Comparison of ENCODE assay signal across 20 mouse cellular contexts in genomic region chr10:75417363-75418042, GRCm38 (mm10). TPM values are rescaled to one million over a fixed set of nuclear protein-coding genes. Genes with fewer than 3 reads are reported as not detected.
DNase-seq lines count a peak whose midpoint lies in the region; ATAC-seq and TF ChIP-seq lines count a peak whose summit lies in the region.
"Had no signal": no experiment of that assay in that cellular context is flagged by ENCODE, and none has a peak within 500 bp of the region (broad histone marks: within the 10 kb centered on the region; RNA-seq: fewer than 3 reads in every experiment).

No protein-coding gene starts in this region.

- H3K27me3 ChIP-seq in kidney, postnatal 0 days (ENCODE audit: insufficient read depth, low read length): no peaks in the 10 kb centered on the region
- no peaks in the 10 kb centered on the region for H3K27me3 ChIP-seq in kidney, embryonic 16.5 days (ENCODE audit: insufficient read depth, low read length)
- H3K27me3 ChIP-seq in CH12.LX (replicated peaks): no peaks in the 10 kb centered on the region
- H3K27me3 ChIP-seq: embryonic facial prominence, embryonic 12.5 days; limb, embryonic 12.5 days; lung, embryonic 15.5 days; neural tube, embryonic 13.5 days had no signal

- H3K27ac ChIP-seq in kidney, postnatal 0 days: no peak overlapping the region
- no peak overlapping the region for H3K27ac ChIP-seq in kidney, embryonic 16.5 days (ENCODE audit: low read length)
- H3K27ac ChIP-seq in CH12.LX (ENCODE audit: insufficient read depth, low read depth): no peak overlapping the region
- H3K27ac ChIP-seq: embryonic facial prominence, embryonic 12.5 days; hindbrain, embryonic 10.5 days; limb, embryonic 12.5 days; lung, embryonic 15.5 days; neural tube, embryonic 13.5 days had no signal

- no peak for TF ChIP-seq EP300 in CH12.LX (IDR thresholded peaks at IDR 0.05; ENCODE audit: low read length)

- TF ChIP-seq RAD21 in CH12.LX (IDR thresholded peaks at IDR 0.05; ENCODE audit: low read depth, low read length): peak; percentile 35

- H3K4me3 ChIP-seq in kidney, postnatal 0 days (replicated peaks; ENCODE audit: low read depth, low read length): no peak overlapping the region
- no peak overlapping the region for H3K4me3 ChIP-seq in kidney, embryonic 16.5 days (ENCODE audit: low read length)
- no peak overlapping the region for H3K4me3 ChIP-seq in CH12.LX (replicated peaks in 1 of 3; ENCODE audit: low read depth in 2 of 3, low read length in 2 of 3, poor library complexity in 1 of 3)
- H3K4me3 ChIP-seq: embryonic facial prominence, embryonic 12.5 days; hindbrain, embryonic 10.5 days; limb, embryonic 12.5 days; lung, embryonic 15.5 days; megakaryocyte, embryonic 14.5 days; neural tube, embryonic 13.5 days had no signal

- no peak overlapping the region for H3K4me2 ChIP-seq in kidney, postnatal 0 days (ENCODE audit: low read length)
- no peak overlapping the region for H3K4me2 ChIP-seq in kidney, embryonic 16.5 days (replicated peaks; ENCODE audit: low read depth, low read length)
- no peak overlapping the region for H3K4me2 ChIP-seq in CH12.LX (ENCODE audit: insufficient read depth, low read depth, poor library complexity, severe bottlenecking)
- H3K4me2 ChIP-seq: embryonic facial prominence, embryonic 12.5 days; limb, embryonic 12.5 days; lung, embryonic 15.5 days; neural tube, embryonic 13.5 days had no signal

- no peaks in the 10 kb centered on the region for H3K9me3 ChIP-seq in kidney, postnatal 0 days (replicated peaks; ENCODE audit: low read length)
- H3K9me3 ChIP-seq in kidney, embryonic 16.5 days (ENCODE audit: low read length): no peaks in the 10 kb centered on the region
- H3K9me3 ChIP-seq in CH12.LX (replicated peaks; ENCODE audit: low read length): no peaks in the 10 kb centered on the region
- H3K9me3 ChIP-seq: embryonic facial prominence, embryonic 12.5 days; hindbrain, embryonic 10.5 days; limb, embryonic 12.5 days; lung, embryonic 15.5 days; neural tube, embryonic 13.5 days had no signal

- H3K36me3 ChIP-seq in kidney, postnatal 0 days (ENCODE audit: insufficient read depth, low read length): no peaks in the 10 kb centered on the region
- no peaks in the 10 kb centered on the region for H3K36me3 ChIP-seq in kidney, embryonic 16.5 days (ENCODE audit: insufficient read depth, low read length)
- no peaks in the 10 kb centered on the region for H3K36me3 ChIP-seq in CH12.LX (replicated peaks in 1 of 2; ENCODE audit: control insufficient read depth in 1 of 2, insufficient read depth in 1 of 2, low read length in 1 of 2)
- H3K36me3 ChIP-seq: embryonic facial prominence, embryonic 12.5 days; hindbrain, embryonic 10.5 days; limb, embryonic 12.5 days; lung, embryonic 15.5 days; neural tube, embryonic 13.5 days had no signal

- TF ChIP-seq POLR2A in CH12.LX (IDR thresholded peaks at IDR 0.05; ENCODE audit: low read depth, low read length): no peak

- DNase-seq in kidney, postnatal 0 days (ENCODE audit: low spot score): no peak
- DNase-seq in 416B (ENCODE audit: low read depth) (peak; percentile 65), CH12.LX (ENCODE audit: extremely low read depth) (peak; percentile 39)
- no peak for DNase-seq in cerebellum, postnatal 4 days (ENCODE audit: low spot score in 2 of 2)
- DNase-seq in layer of hippocampus, adult 11-12 months (ENCODE audit: low spot score): no peak
- DNase-seq: adrenal gland, postnatal 36 days; cerebellum, postnatal 10 days; kidney, adult 11 months; kidney, postnatal 36 days; right cerebral cortex, postnatal 4 days; thymus, postnatal 14 days had no signal

- no peaks in the 10 kb centered on the region for H3K79me2 ChIP-seq in CH12.LX (replicated peaks; ENCODE audit: control insufficient read depth, extremely low read depth, insufficient read depth, poor library complexity, severe bottlenecking)

- no peak overlapping the region for H3K9ac ChIP-seq in kidney, postnatal 0 days (ENCODE audit: low read depth, low read length)
- no peak overlapping the region for H3K9ac ChIP-seq in kidney, embryonic 16.5 days (replicated peaks; ENCODE audit: low read length)
- no peak overlapping the region for H3K9ac ChIP-seq in CH12.LX (ENCODE audit: insufficient read depth, low read depth)
- H3K9ac ChIP-seq: embryonic facial prominence, embryonic 12.5 days; limb, embryonic 12.5 days; lung, embryonic 15.5 days; neural tube, embryonic 13.5 days had no signal

- H3K4me1 ChIP-seq in kidney, postnatal 0 days (replicated peaks; ENCODE audit: insufficient read depth, low read length): no peaks in the 10 kb centered on the region; the same call in 1 of the 2 replicates
- peaks cover 4% of the 10 kb centered on the region; the same call in 1 of the 2 replicates for H3K4me1 ChIP-seq in kidney, embryonic 16.5 days (ENCODE audit: insufficient read depth, low read length)
- H3K4me1 ChIP-seq in CH12.LX (ENCODE audit: control insufficient read depth in 1 of 2, insufficient read depth in 2 of 2): peaks cover 4 to 9% of the 10 kb centered on the region in 2 experiments
- H3K4me1 ChIP-seq: limb, embryonic 12.5 days; lung, embryonic 15.5 days had no signal

- 0 out of 2 replicates have a peak, but pooled peaks have one; percentile 31 for TF ChIP-seq CTCF in kidney, postnatal 0 days (IDR thresholded peaks at IDR 0.05; ENCODE audit: low read depth)
- peak in 1 of 2 experiments; percentile 54; a peak in 2 of 4 replicates for TF ChIP-seq CTCF in CH12.LX (conservative IDR thresholded peaks at IDR 0.05 in 1 of 2, IDR thresholded peaks at IDR 0.05 in 1 of 2; ENCODE audit: low read depth in 2 of 2, low read length in 2 of 2)

- ATAC-seq in kidney, postnatal 0 days (replicated peaks; ENCODE audit: low FRiP score, low read depth): no peak
- no peak for ATAC-seq in kidney, embryonic 16.5 days (ENCODE audit: low FRiP score, low TSS enrichment)
- 0 out of 2 replicates have a peak, but pooled peaks have one; percentile 42 for ATAC-seq in common myeloid progenitor, adult 5-6 weeks (replicated peaks; ENCODE audit: low read depth, poor library complexity, severe bottlenecking)
- ATAC-seq in megakaryocyte, adult 5-6 weeks (ENCODE audit: poor library complexity, severe bottlenecking): no peak

- 86% methylated on average over 8 of the region's 8 CpGs for WGBS in kidney, postnatal 0 days
- 91% methylated on average over 8 of the region's 8 CpGs for WGBS in kidney, embryonic 16.5 days

- dilution Hi-C loops in CH12.LX (cut with MboI; ENCODE audit: extremely low pct_ligation_motif_present, extremely low pct_unique_long_range_greater_than_20kb, low sequenced_read_pairs): no loop called here

- in situ Hi-C loops in CH12.LX (cut with MboI; ENCODE audit: low pct_ligation_motif_present, low pct_unique_long_range_greater_than_20kb, low sequenced_read_pairs): no loop called here

TF ChIP-seq in CH12.LX, 34 proteins besides CTCF, POLR2A, EP300 and RAD21:
- TF ChIP-seq SMC3 (IDR thresholded peaks at IDR 0.05; ENCODE audit: low read depth, low read length) (peak; percentile 57), MAZ (IDR thresholded peaks at IDR 0.05; ENCODE audit: low read depth, low read length) (no peak)

RNA-seq across cellular contexts. Expression of gene Upb1, which starts 16.6 kb away (rescaled TPM):
- polyA plus RNA-seq in kidney, postnatal 0 days (2015; fragmentation: Nextera tagmentation; extraction: Ambion mirVana): 11.9 and 13.1 TPM in 2 replicates
- polyA plus RNA-seq in kidney, embryonic 16.5 days (2015; fragmentation: Nextera tagmentation; extraction: Ambion mirVana): 3.1 and 3.3 TPM in 2 replicates
- total RNA-seq in CH12.LX (2012; rRNA removed): 2.0 and 2.8 TPM in 2 replicates
- 1.3 and 1.9 TPM in 2 replicates for total RNA-seq in CH12.LX (2014; rRNA removed)
- polyA plus RNA-seq in CH12.LX (2012; ENCODE audit: insufficient read length, low read depth): 1.6 and 1.7 TPM in 2 replicates
- total RNA-seq in common myeloid progenitor, adult 5-6 weeks (2017): 0.27 TPM in 1 of 2 replicates, not detected in the other
- total RNA-seq in megakaryocyte, adult 5-6 weeks (2015): 14.7 and 18.1 TPM in 2 replicates
- 31.7 and 33.3 TPM in 2 replicates for total RNA-seq in megakaryocyte, adult 5-6 weeks (2017)
- polyA plus RNA-seq: hindbrain, embryonic 10.5 days; neural tube, embryonic 13.5 days had no signal

Comparison
In these comparisons a context has a peak if more than half of its experiments do, and no peak if none do; other contexts are left out.
1. DNase-seq: peak in 416B (single experiment) and CH12.LX (single experiment); none in kidney, postnatal 0 days (single experiment), cerebellum, postnatal 4 days (0 of 2) and layer of hippocampus, adult 11-12 months (single experiment).
2. RNA of gene Upb1, which starts 16.6 kb away (total RNA-seq): 14.7 to 33.3 TPM in megakaryocyte, adult 5-6 weeks; 1.3 to 2.8 TPM in CH12.LX and 0.27 TPM in common myeloid progenitor, adult 5-6 weeks; every median in the first group is over 4 times any median in the second.